Mouse (Mus musculus): ENCODE data around the gene Pdk2.

Pdk2 gene

GRCm38 (mm10) chr11:95002705-95003104 lies 38.4 kb downstream of the Pdk2 start:
- no peak for DNase-seq (ENCODE audit: low spot score)

DNA sequence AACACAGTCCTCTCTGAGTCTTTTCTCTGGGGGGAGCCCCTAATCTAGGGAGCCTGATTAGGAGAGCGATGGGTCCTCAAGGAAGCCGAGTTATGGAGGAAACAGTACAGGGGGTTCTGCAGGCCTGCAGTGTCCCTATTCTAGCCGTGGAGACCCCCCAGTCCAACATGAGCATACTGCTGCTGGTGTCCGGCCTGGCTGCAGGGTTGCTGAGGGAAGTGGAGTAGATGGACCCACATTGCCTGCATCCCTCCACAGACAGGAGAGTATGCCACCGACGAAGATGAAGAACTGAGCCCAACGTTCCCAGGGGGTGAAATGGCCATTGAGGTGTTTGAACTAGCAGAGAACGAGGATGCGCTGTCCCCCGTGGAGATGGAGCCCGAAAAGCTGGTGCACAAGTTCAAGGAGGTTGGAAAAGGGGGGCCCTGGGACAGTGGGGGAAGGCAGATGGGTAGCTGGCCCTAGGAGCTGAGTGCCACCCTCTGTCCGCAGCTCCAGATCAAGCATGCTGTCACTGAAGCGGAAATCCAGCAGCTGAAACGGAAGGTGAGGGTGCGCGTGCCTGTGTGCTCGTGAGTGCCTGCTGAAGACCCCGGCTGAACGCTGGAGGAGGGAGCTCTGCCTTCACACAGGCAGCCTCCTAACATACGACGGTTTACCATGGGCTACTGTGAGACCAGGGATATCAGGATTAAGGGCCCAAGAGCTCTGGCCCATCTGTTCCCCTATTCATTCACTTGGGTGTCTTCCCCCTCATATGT lies 39.4 kb downstream of the Pdk2 start:
- DNase-seq (ENCODE audit: low spot score) = no peak

DNA sequence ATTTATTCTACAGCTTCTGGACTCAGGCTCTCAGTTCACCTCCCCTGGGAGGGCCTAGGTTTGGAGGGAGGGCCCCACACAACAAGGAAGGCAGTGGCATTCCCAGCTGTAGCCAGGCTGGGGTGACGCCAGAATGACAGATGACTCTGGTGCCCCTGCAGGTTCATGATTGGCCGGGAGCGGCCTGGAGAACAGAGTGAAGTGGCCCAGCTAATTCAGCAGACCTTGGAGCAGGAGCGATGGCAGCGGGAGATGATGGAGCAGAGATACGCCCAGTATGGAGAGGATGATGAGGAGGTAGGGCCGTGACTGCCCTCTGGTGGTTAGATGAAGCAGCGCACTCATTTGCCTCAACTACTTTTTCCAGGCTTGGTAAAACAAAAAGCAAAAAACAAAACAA lies 40.1 kb downstream of the Pdk2 start:
- no peak for DNase-seq (ENCODE audit: low spot score)

DNA sequence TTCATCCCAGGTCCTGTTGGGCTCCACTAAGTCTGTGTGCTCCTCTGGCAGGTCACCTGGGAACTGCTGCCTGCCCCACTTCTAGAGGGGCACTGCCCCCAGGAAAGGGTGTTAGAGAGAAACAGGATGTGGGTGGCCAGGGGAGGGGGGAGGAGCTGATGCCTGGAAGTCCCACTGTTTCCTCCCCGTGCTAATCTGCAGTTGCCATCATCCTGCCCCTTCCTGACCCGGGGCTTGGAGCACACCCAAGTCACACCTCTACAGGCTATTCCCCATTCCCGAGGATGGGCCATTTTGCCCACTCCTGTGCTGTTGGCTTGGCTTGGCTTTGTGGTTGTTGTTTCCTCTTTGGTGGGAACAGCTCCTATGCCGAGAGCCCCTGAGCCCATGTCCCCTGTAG lies 40.6 kb downstream of the Pdk2 start:
- no peak for DNase-seq (ENCODE audit: low spot score)

DNA sequence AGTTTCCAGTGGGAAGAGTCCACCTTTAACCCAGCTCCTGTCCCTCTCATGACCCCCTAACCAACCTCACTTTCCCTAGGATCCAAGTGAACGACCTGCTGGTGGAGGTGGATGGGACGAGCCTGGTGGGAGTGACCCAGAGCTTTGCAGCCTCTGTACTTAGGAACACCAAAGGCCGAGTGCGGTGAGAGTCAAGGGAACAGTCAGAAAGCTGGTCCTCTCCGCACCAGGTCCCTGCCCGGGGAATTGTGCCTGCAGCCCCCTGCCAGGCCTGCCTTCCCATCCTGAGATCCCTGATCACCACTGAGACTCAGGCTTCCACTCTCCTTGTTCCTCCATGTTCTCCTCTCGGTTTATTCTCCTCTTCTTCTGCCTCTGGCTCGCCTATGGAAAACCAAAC lies 41.0 kb downstream of the Pdk2 start:
- DNase-seq (ENCODE audit: low spot score) = no peak

DNA sequence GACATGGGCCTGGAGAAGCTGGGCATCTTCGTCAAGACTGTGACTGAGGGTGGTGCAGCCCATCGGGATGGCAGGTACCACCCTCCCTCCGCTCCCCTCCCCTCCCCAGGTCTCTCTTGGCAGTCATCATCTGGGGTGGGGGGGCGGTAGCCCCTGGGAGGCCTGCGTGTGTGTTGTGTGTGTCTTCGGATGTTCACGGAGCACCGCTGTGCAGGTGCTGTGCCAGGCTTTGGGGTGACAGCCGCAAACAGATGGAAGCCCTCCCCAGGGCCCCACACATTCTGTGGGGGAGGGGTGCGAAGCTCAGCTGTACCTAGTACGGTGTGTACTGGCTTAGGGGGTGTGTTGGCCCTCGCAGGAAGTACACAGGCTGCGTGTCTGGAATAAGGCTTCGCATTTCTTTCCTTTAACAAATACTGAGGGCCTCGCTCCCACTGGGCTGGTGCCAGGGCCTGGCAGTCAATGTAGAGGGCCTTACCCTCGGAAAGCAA lies 43.1 kb downstream of the Pdk2 start:
- no peak for DNase-seq (ENCODE audit: low spot score)

DNA sequence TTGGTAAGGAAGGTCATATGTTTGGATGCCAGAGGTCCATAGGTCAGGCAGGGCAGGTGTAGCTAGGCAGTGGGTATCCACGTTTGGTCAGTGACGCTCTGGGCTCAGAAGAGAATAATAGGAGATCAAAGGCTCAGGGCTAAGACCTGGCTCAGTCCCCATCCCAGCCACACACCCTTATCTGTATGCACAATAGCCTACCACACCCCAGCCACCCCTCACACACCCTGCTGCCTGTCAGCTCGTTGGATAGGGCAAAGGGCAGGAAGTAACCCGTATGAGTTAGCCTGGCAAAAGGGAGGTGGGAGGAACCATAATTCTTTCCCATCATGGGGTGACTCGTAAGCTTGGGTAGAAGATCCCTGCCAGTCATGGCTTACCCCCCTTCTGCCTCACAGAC lies 43.6 kb downstream of the Pdk2 start:
- no peak for DNase-seq (ENCODE audit: low spot score)

DNA sequence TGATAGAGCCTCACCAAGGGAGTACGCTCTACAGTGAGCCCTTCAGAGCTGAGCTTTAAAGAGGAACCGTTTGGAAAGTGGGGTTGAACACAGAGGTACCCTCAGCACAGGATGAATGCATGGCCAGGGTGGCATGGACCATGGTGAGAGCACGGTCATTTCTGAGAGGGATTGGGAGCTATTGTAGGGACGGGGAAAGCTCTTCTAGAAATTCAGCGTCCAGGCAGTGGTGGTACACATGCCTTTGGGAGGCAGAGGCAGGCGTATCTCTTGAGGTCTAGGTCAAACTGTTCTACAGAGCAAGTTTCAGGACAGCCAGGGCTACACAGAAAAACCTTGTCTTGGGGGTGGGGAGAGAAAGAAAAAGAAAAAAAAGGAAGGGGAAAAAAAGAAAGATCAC lies 44.2 kb downstream of the Pdk2 start:
- DNase-seq (ENCODE audit: low spot score) = no peak

GRCm38 (mm10) chr11:94996101-94996500 lies 45.1 kb downstream of the Pdk2 start:
- DNase-seq (ENCODE audit: low spot score) = no peak

DNA sequence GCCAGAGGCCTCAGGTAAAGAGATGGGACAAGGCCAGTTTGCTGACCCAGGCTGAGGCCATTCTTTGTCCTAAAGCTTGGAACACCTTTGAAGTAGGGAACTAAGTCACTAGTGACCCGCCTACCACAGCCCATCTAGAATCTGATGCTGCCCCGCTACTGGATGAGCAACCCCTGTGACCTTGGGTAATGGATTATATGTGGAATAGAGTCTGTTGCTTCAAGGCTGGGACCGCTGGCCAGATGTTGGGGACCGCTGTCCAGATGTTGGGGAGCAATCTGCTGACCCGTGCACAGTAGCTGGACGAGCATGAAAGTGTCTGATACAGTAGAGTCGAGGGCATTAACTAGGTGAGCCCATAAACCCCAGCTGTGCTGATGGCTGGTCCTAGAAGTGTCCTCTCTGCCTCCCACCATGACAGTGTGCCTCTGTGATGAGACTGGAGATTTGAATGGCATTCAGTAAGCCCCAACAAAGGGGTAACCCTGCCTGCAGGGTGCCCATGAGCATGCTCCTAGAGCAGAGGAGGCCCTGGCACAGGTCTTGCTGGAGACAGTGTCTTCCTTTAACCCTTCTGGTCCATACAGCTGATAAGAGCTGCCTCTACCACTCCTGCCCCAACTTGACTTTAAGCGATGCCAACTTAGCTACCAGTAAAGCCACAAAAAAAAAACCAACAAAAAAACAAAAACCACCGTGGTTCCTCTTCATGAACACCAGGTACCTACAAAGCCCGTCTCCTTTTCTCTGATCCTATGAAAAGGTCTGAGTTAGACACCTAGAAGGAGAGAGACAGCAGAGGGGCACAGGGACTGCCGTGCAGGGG lies 46.0 kb downstream of the Pdk2 start:
- no peak for DNase-seq (ENCODE audit: low spot score)

GRCm38 (mm10) chr11:94994208-94994814 lies 46.8 kb downstream of the Pdk2 start:
- no peak for DNase-seq (ENCODE audit: low spot score)

DNA sequence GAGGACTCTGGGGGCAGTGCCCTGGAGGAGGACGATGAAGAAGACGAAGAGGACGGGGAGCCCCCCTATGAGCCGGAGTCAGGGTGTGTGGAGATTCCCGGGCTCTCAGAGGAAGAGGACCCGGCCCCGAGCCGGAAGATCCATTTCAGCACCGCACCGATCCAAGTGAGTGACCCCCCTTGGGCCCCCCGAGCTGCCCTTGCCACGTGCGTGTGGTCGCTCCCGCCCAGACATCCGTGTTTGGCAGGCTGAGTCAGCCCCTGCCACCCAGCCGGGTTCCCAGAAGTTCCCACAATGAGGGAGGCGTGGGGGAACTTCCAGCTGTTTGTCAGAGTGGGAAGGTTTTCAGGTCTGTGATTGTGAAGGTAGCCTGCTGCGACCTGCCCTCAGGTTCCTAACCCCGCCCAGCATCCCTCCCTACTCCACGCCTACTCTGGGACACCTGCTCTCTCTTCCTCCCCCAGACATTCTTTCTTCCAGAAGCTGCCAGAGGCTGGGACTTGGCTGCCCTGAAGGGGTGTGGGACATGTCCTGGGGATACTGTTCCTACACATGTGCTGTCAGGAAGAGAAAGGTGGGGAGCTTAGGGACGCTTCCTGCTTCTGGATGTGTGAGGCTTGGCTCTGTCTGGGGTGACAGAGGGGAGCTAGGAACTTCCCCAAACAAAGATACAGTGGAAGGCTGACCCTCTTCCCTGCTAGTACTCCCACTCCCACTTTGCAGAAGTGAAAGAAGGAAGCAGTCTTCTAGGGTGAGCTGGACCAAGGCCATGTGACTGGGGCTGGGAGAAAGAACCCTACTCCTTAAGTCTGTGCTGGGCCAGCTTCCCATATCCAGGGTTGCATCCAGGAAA lies 48.2 kb downstream of the Pdk2 start:
- no peak for DNase-seq (ENCODE audit: low spot score)

GRCm38 (mm10) chr11:94992480-94992753 lies 48.7 kb downstream of the Pdk2 start:
- DNase-seq (ENCODE audit: low spot score) = no peak

- no peak for DNase-seq (ENCODE audit: low spot score)
These were observed 49.3 kb downstream of the Pdk2 start for GRCm38 (mm10) chr11:94991641-94992479.

DNA sequence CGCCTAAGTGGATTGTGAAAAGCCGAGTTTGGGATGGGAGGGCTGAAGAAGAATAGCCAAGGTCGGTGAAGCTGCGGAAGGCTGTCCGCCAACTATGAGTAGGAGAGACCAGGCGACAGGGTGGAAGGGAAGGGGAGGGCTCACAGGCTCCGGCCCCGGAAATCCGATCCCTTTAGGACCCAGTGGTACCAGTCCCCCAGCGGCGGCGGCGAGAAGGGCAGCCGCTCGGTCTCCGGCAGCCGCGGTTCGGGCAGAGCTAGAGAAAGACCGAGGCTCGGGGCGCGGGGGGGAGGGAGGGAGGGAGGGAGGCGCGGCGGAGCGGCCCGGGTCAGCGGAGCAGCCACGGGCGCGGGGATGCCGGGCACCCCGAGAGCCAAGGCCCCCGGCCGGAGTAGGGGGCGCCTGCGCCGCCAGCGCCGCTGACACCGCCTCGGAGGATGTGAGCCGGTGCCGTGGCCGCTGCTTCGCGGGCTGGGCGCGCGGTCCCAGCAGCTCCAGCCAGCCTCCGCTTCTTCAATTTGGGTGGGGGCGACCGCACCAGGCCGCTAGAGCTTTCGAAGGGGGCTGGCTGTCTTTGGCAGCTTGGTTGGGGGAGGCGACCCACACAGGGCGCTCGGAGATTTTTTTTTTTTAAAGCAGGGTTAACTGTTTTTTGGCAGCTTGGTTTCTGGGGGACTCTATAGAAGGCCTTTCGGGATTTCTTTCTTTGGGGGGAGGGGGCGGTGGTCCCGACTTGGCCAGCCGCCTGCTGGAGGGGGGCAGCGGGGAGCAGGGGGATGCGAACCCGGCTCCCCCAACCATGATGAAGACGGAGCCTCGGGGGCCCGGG lies 50.2 kb downstream of the Pdk2 start, which contains the start of gene Ppp1r9b:
Ppp1r9b (plus strand) TSS at position 287 of the 829 bp plus-strand sequence.
- DNase-seq (ENCODE audit: low spot score) = peak; percentile 90

- no peak for DNase-seq (ENCODE audit: low spot score)
These were observed 50.9 kb downstream of the Pdk2 start for GRCm38 (mm10) chr11:94990102-94990748.

- DNase-seq (ENCODE audit: low spot score) = peak; percentile 86
These were observed 51.6 kb downstream of the Pdk2 start for GRCm38 (mm10) chr11:94989562-94990017.

- no peak for DNase-seq (ENCODE audit: low spot score)
These were observed 52.2 kb downstream of the Pdk2 start for GRCm38 (mm10) chr11:94988780-94989561.

GRCm38 (mm10) chr11:94987851-94988250 lies 53.3 kb downstream of the Pdk2 start:
- no peak for DNase-seq (ENCODE audit: low spot score)

Measured in testis, postnatal 14 days (tissue).